ENCODE assay signal across 17 mouse cellular contexts in the genomic region with DNA sequence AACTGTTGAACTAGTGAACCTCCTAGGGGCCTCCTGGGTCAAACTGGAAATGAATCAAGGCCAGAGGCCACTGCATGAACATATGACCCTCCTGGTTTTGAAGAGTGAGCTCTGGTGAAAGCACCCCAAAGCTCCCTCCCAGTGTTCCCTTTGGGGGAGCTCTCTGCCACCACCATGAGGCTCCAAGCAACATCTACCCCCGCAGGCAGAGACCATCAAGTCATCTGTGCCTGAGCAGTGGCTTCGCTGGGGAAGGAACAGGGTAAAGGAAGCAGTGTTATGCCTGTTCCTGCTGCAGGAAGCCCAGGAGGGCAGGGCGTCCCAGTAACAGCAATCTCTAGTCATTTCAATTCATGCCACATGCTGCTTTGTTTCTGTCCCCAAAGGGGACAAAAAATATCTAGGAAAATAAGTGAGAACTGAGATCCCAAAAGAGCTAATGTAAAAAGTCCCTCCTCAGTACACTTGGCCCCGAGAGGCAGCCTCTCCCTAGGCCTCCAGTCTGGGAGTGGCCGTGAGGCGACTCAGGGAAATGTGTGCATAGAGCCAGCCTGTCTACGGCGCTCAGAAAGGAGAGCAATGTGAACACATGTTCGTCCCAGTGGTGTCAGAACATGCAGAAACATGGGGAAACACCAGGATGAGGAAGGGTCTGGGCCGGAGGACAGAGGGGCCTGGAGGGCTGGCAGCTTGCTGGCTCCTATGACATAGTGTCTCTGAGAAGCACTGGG.
DNase-seq lines count a peak whose midpoint lies in the region; ATAC-seq and TF ChIP-seq lines count a peak whose summit lies in the region.
"Had no signal": no experiment of that assay in that cellular context is flagged by ENCODE, and none has a peak within 500 bp of the region (broad histone marks: within the 10 kb centered on the region; RNA-seq: fewer than 3 reads in every experiment).

No protein-coding gene starts in this region.

- H3K36me3 ChIP-seq in heart, embryonic 12.5 days = no peaks in the 10 kb centered on the region
- H3K36me3 ChIP-seq in kidney, postnatal 0 days (ENCODE audit: insufficient read depth, low read length) = no peaks in the 10 kb centered on the region
- H3K36me3 ChIP-seq in kidney, embryonic 15.5 days = no peaks in the 10 kb centered on the region
- H3K36me3 ChIP-seq in limb, embryonic 15.5 days = no peaks in the 10 kb centered on the region
- H3K36me3 ChIP-seq: forebrain, embryonic 12.5 days; limb, embryonic 12.5 days; lung, embryonic 15.5 days had no signal

- H3K27me3 ChIP-seq in heart, embryonic 12.5 days (replicated peaks) = no peaks in the 10 kb centered on the region
- H3K27me3 ChIP-seq in kidney, postnatal 0 days (ENCODE audit: insufficient read depth, low read length) = no peaks in the 10 kb centered on the region
- H3K27me3 ChIP-seq in kidney, embryonic 15.5 days = no peaks in the 10 kb centered on the region
- H3K27me3 ChIP-seq in limb, embryonic 15.5 days = no peaks in the 10 kb centered on the region
- H3K27me3 ChIP-seq: forebrain, embryonic 12.5 days; limb, embryonic 12.5 days; lung, embryonic 15.5 days; neural tube, embryonic 12.5 days had no signal

- no peak overlapping the region for H3K9ac ChIP-seq in heart, embryonic 12.5 days
- H3K9ac ChIP-seq in kidney, postnatal 0 days (ENCODE audit: low read depth, low read length) = no peak overlapping the region
- H3K9ac ChIP-seq in kidney, embryonic 15.5 days = no peak overlapping the region
- H3K9ac ChIP-seq in limb, embryonic 15.5 days = no peak overlapping the region
- H3K9ac ChIP-seq: forebrain, embryonic 12.5 days; limb, embryonic 12.5 days; lung, embryonic 15.5 days; neural tube, embryonic 12.5 days had no signal

- no peak overlapping the region for H3K4me2 ChIP-seq in heart, embryonic 12.5 days
- no peak overlapping the region for H3K4me2 ChIP-seq in kidney, postnatal 0 days (ENCODE audit: low read length)
- H3K4me2 ChIP-seq in kidney, embryonic 15.5 days = no peak overlapping the region
- no peak overlapping the region for H3K4me2 ChIP-seq in limb, embryonic 15.5 days
- H3K4me2 ChIP-seq: forebrain, embryonic 12.5 days; limb, embryonic 12.5 days; lung, embryonic 15.5 days; neural tube, embryonic 12.5 days had no signal

- ATAC-seq in heart, embryonic 12.5 days (ENCODE audit: insufficient number of reproducible peaks, low FRiP score) = no peak
- ATAC-seq in kidney, postnatal 0 days (replicated peaks; ENCODE audit: low FRiP score, low read depth) = no peak
- no peak for ATAC-seq in kidney, embryonic 15.5 days (replicated peaks; ENCODE audit: low FRiP score)
- ATAC-seq in limb, embryonic 15.5 days (ENCODE audit: insufficient number of reproducible peaks, low FRiP score, low TSS enrichment, low read depth) = no peak
- ATAC-seq: activated CD4-positive, CD25-positive, alpha-beta regulatory T cell, adult 4 months had no signal

- WGBS in heart, embryonic 12.5 days = 70% methylated on average over 10 of the region's 10 CpGs
- WGBS in kidney, postnatal 0 days = 73% methylated on average over 10 of the region's 10 CpGs
- 74% methylated on average over 10 of the region's 10 CpGs for WGBS in kidney, embryonic 15.5 days
- 61% methylated on average over 10 of the region's 10 CpGs for WGBS in limb, embryonic 15.5 days

- no peaks in the 10 kb centered on the region for H3K4me1 ChIP-seq in heart, embryonic 12.5 days (replicated peaks)
- no peaks in the 10 kb centered on the region for H3K4me1 ChIP-seq in kidney, postnatal 0 days (replicated peaks; ENCODE audit: insufficient read depth, low read length)
- peaks cover 9% of the 10 kb centered on the region for H3K4me1 ChIP-seq in kidney, embryonic 15.5 days
- H3K4me1 ChIP-seq in limb, embryonic 15.5 days = peaks cover 10% of the 10 kb centered on the region

- no peaks in the 10 kb centered on the region for H3K9me3 ChIP-seq in heart, embryonic 12.5 days (replicated peaks)
- no peaks in the 10 kb centered on the region for H3K9me3 ChIP-seq in kidney, postnatal 0 days (replicated peaks; ENCODE audit: low read length)
- H3K9me3 ChIP-seq in kidney, embryonic 15.5 days (replicated peaks) = no peaks in the 10 kb centered on the region
- H3K9me3 ChIP-seq in limb, embryonic 15.5 days = no peaks in the 10 kb centered on the region
- H3K9me3 ChIP-seq: forebrain, embryonic 12.5 days; limb, embryonic 12.5 days; lung, embryonic 15.5 days; neural tube, embryonic 12.5 days had no signal

- peak; percentile 94 for DNase-seq in heart, adult 11 months
- no peak for DNase-seq in kidney, postnatal 0 days (ENCODE audit: low spot score)
- peak; percentile 31 for DNase-seq in NIH3T3 (ENCODE audit: low read depth)
- DNase-seq in right cerebral cortex, adult 18-20 months = no peak
- DNase-seq in layer of hippocampus, adult 8-10 months (ENCODE audit: low spot score in 2 of 2) = no peak
- DNase-seq: cerebellum, adult 9-10 months; kidney, adult 18-20 months; midbrain, embryonic 14.5 days; spleen, adult 18-20 months had no signal

- TF ChIP-seq CTCF in kidney, postnatal 0 days (IDR thresholded peaks at IDR 0.05; ENCODE audit: low read depth) = peak; percentile 6; the same call in 1 of the 2 replicates

- H3K27ac ChIP-seq in heart, embryonic 12.5 days (ENCODE audit: poor library complexity, severe bottlenecking) = no peak overlapping the region
- no peak overlapping the region for H3K27ac ChIP-seq in kidney, postnatal 0 days
- H3K27ac ChIP-seq in kidney, embryonic 15.5 days = no peak overlapping the region
- 0 out of 2 replicates have a peak overlapping the region, but pooled peaks have one; percentile 38 for H3K27ac ChIP-seq in limb, embryonic 15.5 days
- H3K27ac ChIP-seq: forebrain, embryonic 12.5 days; limb, embryonic 12.5 days; lung, embryonic 15.5 days; neural tube, embryonic 12.5 days had no signal

- no peak overlapping the region for H3K4me3 ChIP-seq in heart, embryonic 12.5 days
- H3K4me3 ChIP-seq in kidney, postnatal 0 days (replicated peaks; ENCODE audit: low read depth, low read length) = no peak overlapping the region
- H3K4me3 ChIP-seq in kidney, embryonic 15.5 days (replicated peaks) = no peak overlapping the region
- no peak overlapping the region for H3K4me3 ChIP-seq in limb, embryonic 15.5 days
- H3K4me3 ChIP-seq: forebrain, embryonic 12.5 days; limb, embryonic 12.5 days; lung, embryonic 15.5 days; neural tube, embryonic 12.5 days had no signal

Comparison
In these comparisons a context has a peak if more than half of its experiments do, and no peak if none do; other contexts are left out.
1. DNase-seq: peak in heart, adult 11 months (single experiment) and NIH3T3 (single experiment); none in kidney, postnatal 0 days (single experiment), right cerebral cortex, adult 18-20 months (single experiment) and layer of hippocampus, adult 8-10 months (0 of 2).